Mouse (Mus musculus) small intestine, adult 2 months (tissue): ENCODE data around the gene Rassf5. TPM values are rescaled to one million over a fixed set of nuclear protein-coding genes. Genes with fewer than 3 reads are reported as not detected.

Experiments
- H3K27ac ChIP-seq: fragments of 200-500 bp; 2 replicates; pipeline ENCODE4 v1.5.1; 2012; ENCODE audit warnings: low read depth, low read length, control low read depth, inconsistent platforms; ENCODE audit not compliant: insufficient read depth
- H3K27me3 ChIP-seq: fragments of 200-500 bp; 2 replicates; pipeline ENCODE4 v1.6.1; 2012; ENCODE audit warnings: mild to moderate bottlenecking, moderate library complexity, low read length, inconsistent platforms; ENCODE audit not compliant: control insufficient read depth, insufficient read depth
- H3K36me3 ChIP-seq: fragments of 200-500 bp; 2 replicates; pipeline ENCODE4 v1.6.1; 2012; ENCODE audit warnings: mild to moderate bottlenecking, low read length, control low read depth, inconsistent platforms; ENCODE audit not compliant: control insufficient read depth, insufficient read depth
- H3K4me1 ChIP-seq: fragments of 200-500 bp; 2 replicates; pipeline ENCODE4 v1.6.1; 2012; ENCODE audit warnings: low read length, inconsistent platforms, mixed read lengths; ENCODE audit not compliant: control insufficient read depth, insufficient read depth, insufficient read length
- H3K4me3 ChIP-seq: fragments of 200-500 bp; 2 replicates; pipeline ENCODE4 v1.5.1; 2012; ENCODE audit warnings: low read depth, mild to moderate bottlenecking, control low read depth, inconsistent platforms, low read length, moderate library complexity
- CTCF ChIP-seq: fragments of 200-500 bp; IDR thresholded peaks from 2 replicates; pipeline ENCODE4 v1.5.1; 2012; ENCODE audit warnings: low read depth, mild to moderate bottlenecking, control low read depth, inconsistent platforms, low read length, moderate library complexity, mixed read lengths; ENCODE audit not compliant: insufficient replicate concordance, insufficient read length; ENCODE audit errors: extremely low read depth
- POLR2A ChIP-seq: fragments of 200-500 bp; IDR thresholded peaks from 2 replicates; pipeline ENCODE4 v1.6.1; 2012; ENCODE audit warnings: low read depth, mild to moderate bottlenecking, control low read depth, inconsistent platforms, low read length, moderate library complexity
- WGBS: fragments of 180-500 bp; shearing (Covaris S2); methylation state at CpG from one replicate; pipeline ENCODE4 v1.1.7; 2018; 5-methylcytosine and 5-hydroxymethylcytosine counted together
- polyA plus RNA-seq: library from polyadenylated mRNA; depleted of rRNA; stranded (reverse); fragments of >200 nt; gene quantifications from 2 replicates; pipeline ENCODE4 v1.2.3, GENCODE M21; 2012

Gene Rassf5
- polyA plus RNA-seq, 1 experiment = 4.0 TPM

DNA sequence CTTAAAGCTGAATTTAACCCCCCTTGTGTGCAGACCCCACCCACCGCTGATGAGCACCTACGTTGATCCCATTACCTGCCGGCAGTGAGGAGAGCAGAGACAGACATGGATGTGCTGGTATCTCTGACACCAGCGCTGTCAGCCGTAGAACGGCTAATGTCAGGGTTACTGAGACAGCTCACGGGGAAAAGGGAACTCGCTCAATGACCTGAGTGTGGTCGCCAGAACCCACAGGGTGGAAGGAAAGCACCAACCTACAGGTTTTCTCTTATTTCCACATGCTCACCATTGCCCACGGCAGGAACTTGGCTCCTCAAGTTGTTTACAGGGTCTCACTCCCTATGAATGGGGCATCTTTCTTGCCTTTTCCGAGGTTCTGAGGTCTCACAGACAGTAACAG lies 26.1 kb downstream of the Rassf5 start:
- TF ChIP-seq POLR2A (no peak), CTCF (no peak)
- Histone ChIP-seq H3K4me1 (peaks cover 3% of the 10 kb centered on the region; the same call in 1 of the 2 replicates), H3K27me3 (no peaks in the 10 kb centered on the region), H3K27ac (no peak overlapping the region), H3K4me3 (no peak overlapping the region), H3K36me3 (no peaks in the 10 kb centered on the region)
- 87% methylated on average over 11 of the region's 11 CpGs for WGBS

DNA sequence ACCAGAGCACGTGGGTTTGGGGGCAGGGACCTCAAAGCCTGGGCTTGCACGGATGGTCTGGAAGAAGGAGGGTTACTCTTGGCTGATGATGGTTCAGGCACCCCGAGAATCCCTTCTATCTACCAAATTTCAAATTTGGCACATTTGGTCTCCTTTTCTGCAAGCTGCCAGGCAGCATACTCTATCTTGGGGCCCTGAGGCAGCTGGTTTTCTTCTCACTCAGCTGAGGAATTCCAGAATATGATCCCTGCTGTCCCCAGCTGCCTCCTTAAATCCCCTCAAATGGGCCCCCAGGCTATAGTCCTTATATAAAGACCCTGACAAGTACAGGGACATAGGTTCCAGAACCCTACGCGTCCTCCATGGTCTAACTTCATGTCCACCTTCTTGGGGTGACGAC lies 31.7 kb downstream of the Rassf5 start:
- Histone ChIP-seq H3K27ac (no peak overlapping the region), H3K4me1 (peaks cover 13% of the 10 kb centered on the region), H3K4me3 (no peak overlapping the region), H3K36me3 (no peaks in the 10 kb centered on the region), H3K27me3 (no peaks in the 10 kb centered on the region)
- TF ChIP-seq CTCF (no peak), POLR2A (no peak)
- WGBS = 78% methylated on average over 6 of the region's 6 CpGs

- 33% methylated on average over 5 of the region's 5 CpGs for WGBS
- no peak for TF ChIP-seq POLR2A
- no peak for TF ChIP-seq CTCF
These were observed 32.1 kb downstream of the Rassf5 start for GRCm38 (mm10) chr1:131212956-131213355.

DNA sequence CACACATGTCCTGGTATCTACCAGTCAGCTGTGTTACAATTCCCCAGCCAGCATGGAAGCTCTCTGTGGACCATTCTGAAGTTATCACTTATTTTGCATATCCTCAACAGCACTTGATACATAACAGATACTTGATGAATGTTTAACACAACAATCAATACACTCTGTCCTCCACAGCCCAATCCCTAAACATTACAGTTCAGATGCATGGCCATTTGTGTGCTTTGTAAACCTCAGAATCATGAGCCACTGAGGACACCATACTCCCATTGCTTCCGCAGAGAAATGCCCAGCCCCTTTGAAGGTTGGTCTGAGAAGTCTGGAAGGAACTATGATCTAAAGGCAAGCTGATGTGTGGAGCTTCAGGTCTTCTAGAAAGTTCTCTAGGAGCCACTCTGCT lies 33.4 kb downstream of the Rassf5 start:
- WGBS = 75% methylated on average over 1 of the region's 1 CpGs
- TF ChIP-seq POLR2A = no peak
- TF ChIP-seq CTCF = no peak
- no peaks in the 10 kb centered on the region for H3K27me3 ChIP-seq

More at GRCm38 (mm10) chr1:131212956-131213355, 32.1 kb downstream of the Rassf5 start:
- no peaks in the 10 kb centered on the region for H3K27me3 ChIP-seq
- H3K4me3 ChIP-seq = no peak overlapping the region
- no peak overlapping the region for H3K27ac ChIP-seq
- H3K4me1 ChIP-seq = peaks cover 13% of the 10 kb centered on the region
- no peaks in the 10 kb centered on the region for H3K36me3 ChIP-seq

DNA sequence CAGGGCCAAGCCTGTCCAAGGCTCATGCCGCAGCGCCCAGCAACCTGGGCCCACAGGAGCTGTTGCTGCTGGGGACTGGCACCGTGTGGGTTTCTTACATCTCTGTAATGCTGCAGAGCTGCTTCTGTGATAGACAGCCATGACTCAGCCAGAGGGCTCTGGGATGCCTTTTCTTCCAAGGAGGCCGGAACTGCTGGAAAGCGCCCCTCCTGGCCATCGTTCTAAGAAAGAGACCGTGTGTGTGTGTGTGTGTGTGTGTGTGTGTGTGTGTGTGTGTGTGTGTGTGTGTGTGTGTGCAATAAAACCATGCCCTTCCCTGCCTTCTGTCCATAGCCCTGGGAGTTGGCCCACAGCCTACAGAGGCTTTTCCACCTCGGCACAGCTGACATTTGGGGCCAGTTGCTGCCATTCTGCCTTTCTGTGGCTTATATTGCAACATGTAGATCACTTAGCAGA lies 35.1 kb downstream of the Rassf5 start:
- 52% methylated on average over 8 of the region's 8 CpGs for WGBS
- no peak overlapping the region for H3K4me3 ChIP-seq
- peaks cover 13% of the 10 kb centered on the region for H3K4me1 ChIP-seq
- no peak for TF ChIP-seq CTCF
- no peak for TF ChIP-seq POLR2A
- no peaks in the 10 kb centered on the region for H3K27me3 ChIP-seq
- H3K36me3 ChIP-seq = no peaks in the 10 kb centered on the region
- H3K27ac ChIP-seq = no peak overlapping the region

More for the DNA sequence above, 33.4 kb downstream of the Rassf5 start:
- no peak overlapping the region for H3K4me3 ChIP-seq
- no peaks in the 10 kb centered on the region for H3K36me3 ChIP-seq
- H3K27ac ChIP-seq = no peak overlapping the region
- H3K4me1 ChIP-seq = peaks cover 13% of the 10 kb centered on the region

- Histone ChIP-seq H3K4me3 (no peak overlapping the region), H3K4me1 (peaks cover 9% of the 10 kb centered on the region), H3K36me3 (no peaks in the 10 kb centered on the region), H3K27ac (no peak overlapping the region), H3K27me3 (no peaks in the 10 kb centered on the region)
- WGBS = 90% methylated on average over 6 of the region's 6 CpGs
- TF ChIP-seq POLR2A = no peak
- no peak for TF ChIP-seq CTCF
These were observed 36.3 kb downstream of the Rassf5 start for GRCm38 (mm10) chr1:131208800-131209199.

DNA sequence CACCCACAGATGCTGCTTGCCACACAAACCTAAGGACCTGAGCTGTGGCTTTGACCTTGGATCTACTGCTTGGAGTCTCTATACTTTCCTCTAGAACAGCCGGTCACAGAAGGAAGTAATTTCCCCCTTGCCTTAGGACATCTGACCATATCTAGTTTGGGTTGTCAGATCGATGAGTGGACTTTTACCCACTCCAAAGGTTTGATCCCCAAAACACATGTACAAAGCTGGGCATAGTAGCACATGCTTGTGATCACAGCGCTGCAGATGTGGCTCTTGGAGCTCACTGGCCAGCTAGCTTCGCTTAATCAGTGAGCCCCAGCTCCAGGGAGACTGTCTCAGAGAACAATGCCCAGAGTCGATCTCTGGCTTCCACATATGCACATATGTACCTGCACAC lies 37.0 kb downstream of the Rassf5 start:
- no peaks in the 10 kb centered on the region for H3K27me3 ChIP-seq
- H3K36me3 ChIP-seq = no peaks in the 10 kb centered on the region
- TF ChIP-seq POLR2A = no peak
- no peak for TF ChIP-seq CTCF
- no peak overlapping the region for H3K4me3 ChIP-seq
- H3K27ac ChIP-seq = no peak overlapping the region
- peaks cover 8% of the 10 kb centered on the region for H3K4me1 ChIP-seq
- 59% methylated on average over 5 of the region's 5 CpGs for WGBS
